Mouse (Mus musculus): ENCODE data around the gene Ednra.

Ednra gene

DNA sequence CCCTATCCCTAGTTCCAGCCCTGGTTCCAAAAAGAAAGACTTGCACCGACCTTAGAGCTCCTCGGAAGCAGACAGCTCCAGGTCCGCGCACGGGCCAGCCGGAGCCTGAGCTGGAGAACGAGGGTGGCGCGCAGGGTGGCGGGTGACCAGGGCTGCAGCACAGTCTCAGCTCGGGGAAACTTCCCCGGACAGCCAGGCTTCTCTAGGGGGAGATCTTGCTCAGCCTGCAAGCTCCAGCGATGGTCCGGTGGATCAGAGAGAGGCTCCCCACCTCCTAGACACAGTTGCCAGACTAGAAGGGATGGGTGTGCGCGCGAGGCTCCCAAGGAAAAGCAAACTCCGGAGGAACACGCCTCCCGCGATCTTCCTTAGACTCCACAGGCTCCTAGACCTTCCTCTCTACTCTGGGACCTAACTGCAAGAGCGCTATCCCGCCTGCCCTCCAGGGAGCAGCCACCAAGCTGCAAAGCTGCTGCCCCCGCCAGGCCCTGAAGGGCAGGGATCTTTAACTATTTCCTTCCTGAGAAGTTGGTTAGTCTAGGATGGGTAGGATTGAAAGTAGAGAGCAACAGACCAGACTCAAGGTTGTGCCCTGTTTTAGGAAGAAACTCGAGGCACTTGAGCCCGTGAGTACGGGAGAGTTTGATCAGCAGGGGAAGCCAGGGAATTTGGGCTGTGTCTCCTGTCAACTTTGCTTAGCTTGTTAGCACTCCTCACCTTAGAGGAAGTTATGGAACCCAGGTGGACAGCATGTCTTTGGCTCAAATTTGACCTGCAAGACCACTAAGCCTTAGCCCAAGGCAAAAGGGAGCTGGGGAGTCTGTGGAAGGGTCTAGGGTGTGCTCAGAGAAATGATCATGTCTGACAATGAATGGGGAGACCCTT lies at the start of gene Ednra:
TSS of gene Ednra (minus strand) at position 419 of the 885 bp plus-strand sequence.
- DNase-seq (ENCODE audit: low read depth in 1 of 2, low spot score in 2 of 2), result no peak

DNA sequence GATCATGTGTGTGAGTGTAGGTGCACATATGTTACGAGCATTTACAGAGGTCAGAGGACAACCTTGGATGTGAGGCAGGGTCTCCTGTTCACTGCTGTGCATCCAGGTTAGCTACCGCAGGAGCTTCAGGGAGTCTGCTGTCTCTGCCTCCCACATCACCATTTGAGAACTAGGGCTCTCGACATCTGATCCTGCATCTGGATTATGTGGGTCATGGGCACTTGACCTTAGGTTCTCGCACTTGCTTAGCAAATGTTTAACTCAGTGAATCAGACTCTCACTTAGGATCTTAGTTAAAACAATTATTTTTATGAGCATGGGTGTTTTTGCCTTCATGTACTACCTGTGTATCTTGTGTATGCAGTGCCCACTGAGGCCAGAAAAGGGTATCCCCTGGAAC lies 49.6 kb upstream of the Ednra start:
- DNase-seq (ENCODE audit: low read depth in 1 of 2, low spot score in 2 of 2), result no peak

GRCm38 (mm10) chr8:77773256-77773655 lies 49.0 kb upstream of the Ednra start:
- DNase-seq (ENCODE audit: low read depth in 1 of 2, low spot score in 2 of 2), result no peak

DNA sequence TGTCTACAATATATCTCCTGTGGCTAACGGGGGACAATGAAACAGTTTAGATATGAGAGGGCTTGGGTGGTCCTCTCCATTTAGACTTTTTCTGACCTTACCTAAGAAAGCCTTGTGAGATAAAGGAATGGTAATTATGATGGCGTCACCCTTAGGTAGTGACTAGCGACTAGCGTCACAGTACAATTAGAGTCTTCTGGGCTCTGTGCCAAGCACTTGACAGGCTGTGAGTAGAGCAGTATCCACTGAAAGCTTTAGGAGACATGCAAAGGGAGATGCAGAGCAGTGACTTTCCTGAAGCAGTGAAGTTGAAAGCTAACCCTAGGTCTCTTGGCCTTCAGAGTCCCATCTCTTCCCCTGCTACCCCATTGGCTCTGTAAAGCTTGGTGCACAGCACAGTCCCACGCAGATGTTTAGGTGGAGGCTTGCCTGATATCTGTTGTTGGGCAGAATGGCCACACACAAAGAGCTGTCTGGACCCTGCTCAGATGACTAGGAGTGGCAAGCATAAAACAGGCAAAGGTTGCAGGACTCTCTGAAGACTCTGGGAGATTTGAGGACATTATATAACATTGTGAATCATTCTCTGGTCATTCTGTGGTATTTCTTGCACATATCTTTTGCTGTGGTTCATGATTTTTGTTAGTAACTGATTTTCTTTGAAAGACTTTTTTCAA lies 48.1 kb upstream of the Ednra start:
- no peak for DNase-seq (ENCODE audit: low read depth in 1 of 2, low spot score in 2 of 2)

- DNase-seq (ENCODE audit: low read depth in 1 of 2, low spot score in 2 of 2), result no peak
Observed at GRCm38 (mm10) chr8:77770966-77771365, 46.7 kb upstream of the Ednra start.

- DNase-seq (ENCODE audit: low read depth in 1 of 2, low spot score in 2 of 2), result no peak
Observed at GRCm38 (mm10) chr8:77768916-77769315, 44.7 kb upstream of the Ednra start.

- DNase-seq (ENCODE audit: low read depth in 1 of 2, low spot score in 2 of 2), result no peak
Observed at GRCm38 (mm10) chr8:77764253-77764652, 40.0 kb upstream of the Ednra start.

DNA sequence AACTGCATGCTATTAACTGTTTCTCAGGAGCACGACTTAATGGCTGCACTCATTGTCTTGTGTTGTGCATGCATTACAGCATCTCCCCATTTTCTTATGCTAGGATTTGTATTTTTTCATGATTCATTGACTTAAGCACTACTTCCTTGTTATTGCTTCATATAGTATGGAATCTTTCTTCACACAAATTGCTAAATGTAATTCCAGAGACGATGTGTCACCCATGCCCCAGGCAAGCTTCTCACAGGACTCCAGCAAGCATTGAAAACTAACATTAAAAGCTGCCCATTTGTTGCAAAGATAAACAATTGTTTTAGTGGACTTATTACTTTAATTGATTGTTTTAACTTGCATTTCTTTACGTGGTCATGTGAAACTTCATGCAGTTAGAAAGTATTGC lies 38.7 kb upstream of the Ednra start:
- DNase-seq (ENCODE audit: low read depth in 1 of 2, low spot score in 2 of 2), result no peak

- DNase-seq (ENCODE audit: low read depth in 1 of 2, low spot score in 2 of 2), result no peak
Observed at GRCm38 (mm10) chr8:77755441-77755840, 31.2 kb upstream of the Ednra start.

- no peak for DNase-seq (ENCODE audit: low read depth in 1 of 2, low spot score in 2 of 2)
Observed at GRCm38 (mm10) chr8:77753796-77754195, 29.5 kb upstream of the Ednra start.

GRCm38 (mm10) chr8:77752041-77752440 lies 27.8 kb upstream of the Ednra start:
- no peak for DNase-seq (ENCODE audit: low read depth in 1 of 2, low spot score in 2 of 2)

- no peak for DNase-seq (ENCODE audit: low read depth in 1 of 2, low spot score in 2 of 2)
Observed at GRCm38 (mm10) chr8:77750407-77750806, 26.1 kb upstream of the Ednra start.

DNA sequence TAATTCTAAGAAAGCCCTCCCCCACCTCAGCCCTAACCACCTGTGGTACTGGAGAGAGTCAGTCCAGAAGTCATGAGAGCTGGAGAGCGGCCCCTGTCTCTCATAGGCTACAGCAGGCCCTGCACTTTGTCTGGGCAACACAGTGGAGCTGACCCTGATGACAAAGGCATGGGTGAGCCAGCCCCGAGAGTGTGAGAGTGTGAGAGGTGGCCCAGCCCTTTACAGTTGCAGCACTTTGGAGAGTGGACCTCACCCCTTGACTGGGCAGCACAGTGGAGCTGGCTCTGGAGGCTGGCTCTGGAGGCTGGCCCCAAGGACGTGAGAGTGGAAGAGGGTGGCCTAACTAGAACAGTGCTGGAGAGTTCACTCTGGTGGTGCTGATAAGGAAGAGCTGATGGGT lies 20.2 kb upstream of the Ednra start:
- DNase-seq (ENCODE audit: low read depth in 1 of 2, low spot score in 2 of 2), result no peak

DNA sequence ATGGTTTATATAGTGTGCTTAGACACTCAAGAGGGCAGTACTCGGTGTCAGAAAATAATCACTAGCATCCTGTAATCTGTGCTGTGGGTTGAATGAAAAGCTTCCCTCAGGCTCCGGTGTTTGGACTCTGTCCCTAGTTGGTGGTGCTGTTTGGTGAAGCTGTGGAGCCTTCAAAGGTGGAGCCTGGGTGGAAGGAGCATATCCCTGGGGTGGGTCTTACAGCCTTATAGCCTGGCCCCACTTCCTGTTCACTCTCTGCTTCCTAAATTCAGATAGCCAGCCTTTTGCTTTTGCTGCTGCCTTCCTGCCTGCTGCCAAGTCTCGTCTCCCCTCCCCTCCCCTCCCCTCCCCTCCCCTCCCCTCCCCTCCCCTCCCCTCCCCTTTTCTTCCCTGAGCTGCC lies 18.1 kb upstream of the Ednra start:
- no peak for DNase-seq (ENCODE audit: low read depth in 1 of 2, low spot score in 2 of 2)

DNA sequence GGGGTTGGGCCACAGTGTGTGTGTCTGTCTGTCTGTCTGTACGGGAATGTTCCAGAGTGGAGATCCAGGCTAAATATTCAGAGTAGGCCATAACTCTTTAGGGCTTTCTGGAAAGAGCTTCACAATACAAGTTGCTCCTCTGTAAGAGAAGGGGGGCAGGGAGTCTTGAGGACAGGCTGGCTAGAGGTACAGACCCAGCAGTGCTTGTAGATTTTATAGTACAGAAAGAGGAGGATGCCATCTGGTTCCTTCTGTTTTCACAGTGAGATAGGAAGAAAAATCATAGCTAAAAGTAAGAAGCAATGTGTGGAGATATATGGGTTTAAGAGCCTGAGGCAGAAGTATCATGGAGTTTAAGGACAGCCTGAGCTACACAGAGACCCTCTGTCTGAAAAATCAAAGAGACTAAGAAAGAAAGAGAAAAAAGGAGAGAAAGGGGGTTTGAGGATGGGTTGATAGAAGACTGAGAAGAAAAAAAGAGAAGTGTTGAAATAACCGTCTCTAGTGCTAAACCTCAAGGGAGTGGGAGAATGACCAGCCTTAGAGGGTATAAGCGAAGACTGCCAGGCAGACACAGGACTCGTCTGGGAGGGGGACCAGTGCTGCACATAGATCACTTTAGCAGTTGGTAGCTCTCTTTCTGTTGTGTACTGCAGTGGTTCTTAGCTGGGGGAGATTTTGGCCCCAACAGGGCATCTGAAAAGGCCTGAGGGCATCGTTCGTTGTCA lies 16.9 kb upstream of the Ednra start:
- DNase-seq (ENCODE audit: low read depth in 1 of 2, low spot score in 2 of 2), result no peak

- DNase-seq (ENCODE audit: low read depth in 1 of 2, low spot score in 2 of 2), result no peak
Observed at GRCm38 (mm10) chr8:77738419-77738818, 14.2 kb upstream of the Ednra start.

GRCm38 (mm10) chr8:77737327-77737726 lies 13.1 kb upstream of the Ednra start:
- no peak for DNase-seq (ENCODE audit: low read depth in 1 of 2, low spot score in 2 of 2)

DNA sequence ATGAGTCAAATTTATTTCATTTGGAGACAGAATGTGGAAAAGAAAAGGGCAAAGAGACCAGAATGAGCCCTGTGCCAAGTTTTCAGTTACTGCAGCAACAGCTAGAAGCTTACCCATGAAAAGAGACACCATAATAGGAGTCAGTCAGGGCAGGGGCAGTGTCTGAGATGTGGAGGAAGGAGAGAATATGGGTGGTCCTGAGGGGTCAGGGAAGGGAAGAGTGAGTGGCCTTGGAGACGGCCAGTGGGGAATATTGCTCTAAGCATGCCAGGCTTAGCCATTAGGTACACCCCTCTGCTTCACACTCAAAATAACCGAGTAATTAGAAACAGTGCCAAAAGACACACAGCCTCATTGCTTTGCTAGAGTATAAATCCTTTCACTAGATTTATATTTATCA lies 9.5 kb upstream of the Ednra start:
- DNase-seq (ENCODE audit: low read depth in 1 of 2, low spot score in 2 of 2), result no peak

GRCm38 (mm10) chr8:77732964-77733363 lies 8.7 kb upstream of the Ednra start:
- DNase-seq (ENCODE audit: low read depth in 1 of 2, low spot score in 2 of 2), result no peak

GRCm38 (mm10) chr8:77725406-77725805 lies 1.1 kb upstream of the Ednra start:
- no peak for DNase-seq (ENCODE audit: low read depth in 1 of 2, low spot score in 2 of 2)

DNA sequence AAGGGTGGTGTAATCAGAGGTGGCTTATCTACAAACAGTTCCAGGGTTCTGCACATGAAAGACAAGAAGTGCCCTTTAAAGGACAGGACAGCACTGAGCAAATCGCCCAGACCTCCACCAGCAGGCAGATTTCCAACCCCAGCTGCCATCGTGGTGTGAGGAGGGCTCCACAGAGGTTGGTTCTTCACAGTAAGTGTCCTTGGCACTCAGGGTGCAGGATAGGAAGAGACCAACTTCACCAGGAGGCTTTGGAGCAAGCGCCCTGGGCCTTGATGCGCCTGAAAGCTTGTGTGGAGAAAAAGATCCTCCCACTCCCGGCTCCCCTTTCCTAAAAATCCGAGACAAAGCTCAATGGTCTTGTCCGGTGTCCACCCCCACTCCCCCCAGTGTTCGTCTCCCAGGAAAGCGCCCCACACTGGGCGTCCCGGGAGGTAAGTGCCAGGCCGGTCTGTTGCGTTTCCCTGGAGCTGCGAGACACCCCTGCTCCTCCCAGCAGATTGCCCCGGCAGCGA lies 674 bp downstream of the Ednra start:
- DNase-seq (ENCODE audit: low read depth in 1 of 2, low spot score in 2 of 2), result no peak

- DNase-seq (ENCODE audit: low read depth in 1 of 2, low spot score in 2 of 2), result no peak
Observed at GRCm38 (mm10) chr8:77723018-77723417, 1.2 kb downstream of the Ednra start.
